ENCODE assay signal across 17 mouse cellular contexts in genomic region chrX:5798902-5799301, GRCm38 (mm10).
"Had no signal": no experiment of that assay in that cellular context is flagged by ENCODE, and none has a peak within 500 bp of the region (broad histone marks: within the 10 kb centered on the region; RNA-seq: fewer than 3 reads in every experiment).

No protein-coding gene starts in this region.

- H3K4me1 ChIP-seq: liver, embryonic 13.5 days; liver, embryonic 15.5 days; megakaryocyte, embryonic 14.5 days; midbrain, embryonic 13.5 days; midbrain, embryonic 15.5 days; neural tube, embryonic 12.5 days; stomach, embryonic 15.5 days had no signal

- DNase-seq: liver; liver, embryonic 13.5 days; liver, postnatal 0 days; right cerebral cortex, postnatal 14 days; thymus, adult 2 months; thymus, postnatal 25 days; thymus, postnatal 4 days had no signal

- H3K27me3 ChIP-seq: liver, embryonic 13.5 days; liver, embryonic 15.5 days; megakaryocyte, embryonic 14.5 days; midbrain, embryonic 13.5 days; midbrain, embryonic 15.5 days; neural tube, embryonic 12.5 days; stomach, embryonic 15.5 days had no signal

- H3K4me3 ChIP-seq: liver, embryonic 13.5 days; liver, embryonic 15.5 days; megakaryocyte, embryonic 14.5 days; midbrain, embryonic 13.5 days; midbrain, embryonic 15.5 days; neural tube, embryonic 12.5 days; stomach, embryonic 15.5 days had no signal

- ATAC-seq: liver, postnatal 0 days; midbrain, embryonic 13.5 days; midbrain, embryonic 15.5 days had no signal

- H3K4me2 ChIP-seq: liver, embryonic 11.5 days; liver, embryonic 13.5 days; liver, embryonic 15.5 days; midbrain, embryonic 11.5 days; midbrain, embryonic 13.5 days; midbrain, embryonic 15.5 days; neural tube, embryonic 12.5 days; stomach, embryonic 15.5 days had no signal

- H3K9ac ChIP-seq: liver, embryonic 13.5 days; liver, embryonic 15.5 days; liver, postnatal 0 days; midbrain, embryonic 13.5 days; midbrain, embryonic 15.5 days; neural tube, embryonic 12.5 days; stomach, embryonic 15.5 days had no signal

- H3K9me3 ChIP-seq: liver, embryonic 13.5 days; liver, embryonic 15.5 days; megakaryocyte, embryonic 14.5 days; midbrain, embryonic 13.5 days; midbrain, embryonic 15.5 days; neural tube, embryonic 12.5 days; stomach, embryonic 15.5 days had no signal

- H3K27ac ChIP-seq: liver, embryonic 13.5 days; liver, embryonic 15.5 days; macrophage; midbrain, embryonic 13.5 days; midbrain, embryonic 15.5 days; neural tube, embryonic 12.5 days; stomach, embryonic 15.5 days; stomach, postnatal 0 days had no signal

- H3K36me3 ChIP-seq: liver, embryonic 13.5 days; liver, embryonic 15.5 days; midbrain, embryonic 13.5 days; midbrain, embryonic 15.5 days; neural tube, embryonic 12.5 days; stomach, embryonic 15.5 days had no signal
